Mouse (Mus musculus): ENCODE results near the gene Fam205c.
"Not testable (repeated sequence)": the region's sequence is repeated elsewhere in the genome, so short reads cannot be mapped to it uniquely, and the experiment has no call there.

DNA sequence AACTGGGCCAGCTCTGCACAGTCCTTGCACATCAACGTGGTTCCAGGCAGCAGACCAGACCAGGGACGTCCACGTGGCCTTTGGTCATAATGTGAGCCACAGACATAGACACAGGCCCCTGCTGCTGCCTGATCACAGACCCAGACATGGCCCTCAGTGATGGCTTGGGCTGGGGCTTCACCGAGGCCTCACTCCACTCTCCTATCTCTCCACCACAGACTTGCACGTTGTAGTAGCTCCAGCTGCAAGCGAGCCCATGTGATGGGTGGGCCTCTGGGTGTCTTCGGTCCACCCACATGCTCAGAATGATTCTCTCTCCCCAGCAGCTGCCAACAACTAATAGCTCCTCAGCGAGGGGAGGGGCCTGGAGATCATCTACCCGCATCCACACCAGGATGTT lies 13.6 kb downstream of the Fam205c start:
- not testable (repeated sequence) for TF ChIP-seq POLR2A (IDR thresholded peaks at IDR 0.05; ENCODE audit: extremely low read depth, insufficient read depth, low read length); CTCF (IDR thresholded peaks at IDR 0.05; ENCODE audit: low read depth, low read length)
